Mouse (Mus musculus) heart, adult 2 months (tissue): ENCODE results near the gene Nln. TPM values are rescaled to one million over a fixed set of nuclear protein-coding genes. Genes with fewer than 3 reads are reported as not detected.

ENCODE experiments used
- DNase-seq, 2 experiments: peaks; one replicate each; pipeline ENCODE4 v3.0.0; 2021
- H3K27ac ChIP-seq: fragments of 200-600 bp; 2 replicates; pipeline ENCODE4 v1.8.1; 2022
- H3K27me3 ChIP-seq: fragments of 200-500 bp; 2 replicates; pipeline ENCODE4 v1.6.1; 2012; ENCODE audit warnings: mild to moderate bottlenecking, low read length, inconsistent platforms, mixed read lengths; ENCODE audit not compliant: control insufficient read depth, insufficient read depth
- H3K36me3 ChIP-seq: fragments of 200-500 bp; 2 replicates; pipeline ENCODE4 v1.6.1; 2012; ENCODE audit warnings: low read length, inconsistent platforms; ENCODE audit not compliant: control insufficient read depth, insufficient read depth
- H3K4me1 ChIP-seq: fragments of 200-500 bp; 2 replicates; pipeline ENCODE4 v1.6.1; 2011; ENCODE audit warnings: low read length; ENCODE audit not compliant: control insufficient read depth, insufficient read depth
- H3K4me3 ChIP-seq: fragments of 200-600 bp; 2 replicates; pipeline ENCODE4 v1.8.1; 2022
- H3K79me2 ChIP-seq: fragments of 200-500 bp; replicated peaks from 2 replicates; pipeline ENCODE4 v1.6.1; 2012; ENCODE audit warnings: mild to moderate bottlenecking, inconsistent platforms, low read length, moderate library complexity, mixed read lengths; ENCODE audit not compliant: control insufficient read depth, insufficient read depth
- H3K9ac ChIP-seq: fragments of 200-500 bp; 2 replicates; pipeline ENCODE4 v1.6.1; 2012; ENCODE audit warnings: low read depth, mild to moderate bottlenecking, control low read depth, inconsistent platforms, low read length, mixed read lengths
- CTCF ChIP-seq: fragments of 200-600 bp; IDR thresholded peaks from 2 replicates; pipeline ENCODE4 v1.8.1; 2022; ENCODE audit warnings: antibody characterized with exemption, mild to moderate bottlenecking, moderate library complexity
- EP300 ChIP-seq: fragments of 200-500 bp; IDR thresholded peaks from 2 replicates; pipeline ENCODE4 v1.6.1; 2011; ENCODE audit warnings: low read depth, low read length, control low read depth; ENCODE audit not compliant: insufficient read depth
- POLR2A ChIP-seq: fragments of 200-500 bp; IDR thresholded peaks from 2 replicates; pipeline ENCODE4 v1.6.1; 2011; ENCODE audit warnings: mild to moderate bottlenecking, low read depth, low read length, control low read depth; ENCODE audit not compliant: insufficient read depth
- WGBS: fragments of 180-500 bp; shearing (Covaris S2); methylation state at CpG from one replicate; pipeline ENCODE4 v1.1.7; 2018; 5-methylcytosine and 5-hydroxymethylcytosine counted together
- intact Hi-C: fragments of 180-260 bp; cut with DNase I; formaldehyde crosslinking; loops from one replicate; pipeline ENCODE4 v1.15.1; 2025
- long read RNA-seq: library from polyadenylated mRNA; stranded (forward); transcript quantifications from one replicate; pipeline ENCODE4 v2.0.0, GENCODE M21; 2021
- polyA plus RNA-seq: library from polyadenylated mRNA; depleted of rRNA; stranded (reverse); fragments of >200 nt; gene quantifications from 2 replicates; pipeline ENCODE4 v1.2.3, GENCODE M21; 2012; rRNA removed
- total RNA-seq, 2 experiments: library from RNA; stranded (reverse); gene quantifications; 2 replicates each; pipeline ENCODE4 v1.2.3; 2021

Nln gene
- total RNA-seq (10 to 100 TPM in 1 of 2 experiments, 1 to 10 TPM in 1; 8.8 to 11.0 TPM), polyA plus RNA-seq (4.5 and 5.3 TPM in 2 replicates)
- long read RNA-seq, full-length matches to known transcripts = 3 of 5 reads
- long read RNA-seq, partial matches to known transcripts = 2 of 5 reads
- long read RNA-seq, other reads (novel, unspliced or antisense) = 0 of 5 reads

DNA sequence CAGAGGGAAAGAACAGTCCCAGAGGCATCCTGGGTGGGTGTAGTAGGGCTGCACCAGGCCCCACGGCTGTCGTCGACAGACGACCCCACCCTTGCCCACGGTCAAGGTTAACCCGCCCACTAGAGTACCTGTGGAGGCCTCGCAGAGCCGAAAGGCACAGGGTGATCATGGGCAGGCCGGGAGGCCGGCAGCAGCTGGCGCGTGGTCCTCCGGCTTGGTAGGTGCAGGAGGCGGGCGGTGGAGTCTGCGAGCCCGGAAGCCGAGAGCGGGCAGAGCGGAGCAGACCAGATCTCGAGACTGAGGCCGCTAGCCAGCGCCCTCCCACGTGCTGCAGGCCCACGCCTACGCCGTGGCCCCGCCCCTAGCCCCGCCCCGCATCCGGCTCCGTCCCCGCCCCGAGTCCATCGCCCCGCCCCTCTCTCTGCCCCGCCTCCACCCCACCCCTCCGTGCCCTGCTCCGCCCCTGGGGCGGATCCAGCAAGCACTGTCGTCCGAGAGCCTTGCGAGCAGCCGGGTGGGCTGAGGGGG lies at the start of gene Nln, which contains the start of gene Sgtb:
Gene Nln, minus strand, starts transcription at position 327 of the 528 bp plus-strand sequence.
Gene Sgtb, plus strand, starts transcription at position 454 of the 528 bp plus-strand sequence.
- WGBS = under 1% methylated on average over 30 of the region's 44 CpGs
- Histone ChIP-seq H3K36me3 (no peaks in the 10 kb centered on the region), H3K79me2 (no peaks in the 10 kb centered on the region), H3K4me3 (peak within 1 kb of the TSS; percentile 96), H3K27ac (peak within 1 kb of the TSS; percentile 71), H3K9ac (peak within 1 kb of the TSS; percentile 82), H3K4me1 (no peaks in the 10 kb centered on the region; the same call in 1 of the 2 replicates), H3K27me3 (no peaks in the 10 kb centered on the region)
- DNase-seq = peak; percentile 88 to 91
- TF ChIP-seq CTCF (no peak), POLR2A (peak; percentile 56; the same call in 1 of the 2 replicates)
- intact Hi-C loops = loop anchor here (2.0 to 5.0 kb wide), 2 partner anchors 69 to 187 kb away; partner anchors contain the start of genes Erbin, Trappc13 and Trim23

DNA sequence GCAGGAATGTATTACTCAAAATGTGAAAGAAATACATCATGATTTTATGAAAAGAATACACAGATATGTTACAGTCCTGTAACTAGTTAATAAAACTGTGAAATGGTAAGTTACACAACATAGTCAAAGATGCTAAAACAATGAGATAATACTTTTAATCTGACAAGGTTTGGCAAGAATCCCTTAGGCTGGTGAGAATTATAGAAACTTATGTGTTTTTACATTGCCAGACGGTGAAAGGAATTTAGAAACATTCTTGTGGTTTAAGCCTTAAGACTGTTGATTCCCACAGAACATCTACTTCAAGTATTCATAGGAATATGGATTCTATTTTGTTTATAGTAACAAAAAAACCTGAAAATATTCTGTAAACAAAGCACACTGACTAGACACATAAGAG lies 46.3 kb upstream of the Nln start:
- Histone ChIP-seq H3K79me2 (no peaks in the 10 kb centered on the region), H3K36me3 (no peaks in the 10 kb centered on the region; the same call in 1 of the 2 replicates), H3K27ac (no peak overlapping the region), H3K4me3 (no peak overlapping the region), H3K9ac (no peak overlapping the region), H3K4me1 (no peaks in the 10 kb centered on the region), H3K27me3 (no peaks in the 10 kb centered on the region)
- TF ChIP-seq CTCF (no peak), EP300 (no peak), POLR2A (no peak)
- no peak for DNase-seq
- intact Hi-C loops = no loop called here
- 75% methylated on average over 1 of the region's 1 CpGs for WGBS

DNA sequence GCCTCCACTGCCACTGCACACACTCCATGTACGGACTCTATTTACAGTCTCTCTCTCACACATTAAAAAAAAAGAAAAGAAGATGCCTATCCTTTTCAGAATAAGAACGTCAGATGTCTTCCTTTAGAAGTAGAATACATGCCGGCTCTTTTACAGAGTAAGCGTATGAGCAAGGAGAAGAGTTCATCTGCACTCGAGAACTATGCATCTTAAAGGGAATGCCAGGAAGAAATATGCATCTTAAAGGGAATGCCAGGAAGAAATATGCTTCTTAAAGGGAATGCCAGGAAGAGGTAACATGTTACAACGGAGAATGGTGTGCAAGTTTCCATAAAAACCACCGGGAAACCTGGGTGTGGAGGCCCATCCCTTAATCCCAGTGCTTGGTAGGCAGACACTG lies 45.7 kb upstream of the Nln start:
- intact Hi-C loops = no loop called here
- 92% methylated on average over 7 of the region's 7 CpGs for WGBS
- no peaks in the 10 kb centered on the region for H3K27me3 ChIP-seq

DNA sequence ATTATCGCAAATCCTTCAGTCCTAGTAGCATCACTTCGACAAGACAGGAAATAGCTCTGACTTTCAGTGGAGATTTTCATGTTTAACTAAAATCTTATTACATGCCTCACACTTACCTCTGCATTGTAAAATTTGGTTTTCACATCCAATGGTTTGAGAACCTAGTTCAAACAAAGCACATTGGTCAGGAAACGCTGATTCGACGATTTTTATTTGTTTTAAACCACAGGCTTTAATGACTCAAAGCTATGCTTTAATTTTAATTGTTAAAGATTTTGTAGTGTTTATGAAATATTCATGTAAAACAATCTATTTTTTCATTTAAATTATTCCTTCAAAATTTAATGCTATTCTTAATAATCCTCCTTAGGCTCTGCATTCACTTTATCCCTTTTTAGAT lies 44.8 kb upstream of the Nln start:
- no peak overlapping the region for H3K4me3 ChIP-seq
- no peak for TF ChIP-seq CTCF
- TF ChIP-seq POLR2A = no peak
- TF ChIP-seq EP300 = no peak
- 94% methylated on average over 5 of the region's 5 CpGs for WGBS
- no peaks in the 10 kb centered on the region; the same call in 1 of the 2 replicates for H3K36me3 ChIP-seq
- H3K4me1 ChIP-seq = no peaks in the 10 kb centered on the region
- H3K27me3 ChIP-seq = no peaks in the 10 kb centered on the region
- DNase-seq = no peak
- H3K79me2 ChIP-seq = no peaks in the 10 kb centered on the region
- intact Hi-C loops = no loop called here
- H3K27ac ChIP-seq = no peak overlapping the region
- no peak overlapping the region for H3K9ac ChIP-seq

More for the DNA sequence above, 45.7 kb upstream of the Nln start:
- no peak overlapping the region for H3K27ac ChIP-seq
- H3K9ac ChIP-seq = no peak overlapping the region
- no peak overlapping the region for H3K4me3 ChIP-seq
- no peaks in the 10 kb centered on the region for H3K79me2 ChIP-seq
- no peak for DNase-seq
- H3K4me1 ChIP-seq = no peaks in the 10 kb centered on the region
- TF ChIP-seq CTCF (no peak), EP300 (no peak), POLR2A (no peak)
- H3K36me3 ChIP-seq = no peaks in the 10 kb centered on the region; the same call in 1 of the 2 replicates

DNA sequence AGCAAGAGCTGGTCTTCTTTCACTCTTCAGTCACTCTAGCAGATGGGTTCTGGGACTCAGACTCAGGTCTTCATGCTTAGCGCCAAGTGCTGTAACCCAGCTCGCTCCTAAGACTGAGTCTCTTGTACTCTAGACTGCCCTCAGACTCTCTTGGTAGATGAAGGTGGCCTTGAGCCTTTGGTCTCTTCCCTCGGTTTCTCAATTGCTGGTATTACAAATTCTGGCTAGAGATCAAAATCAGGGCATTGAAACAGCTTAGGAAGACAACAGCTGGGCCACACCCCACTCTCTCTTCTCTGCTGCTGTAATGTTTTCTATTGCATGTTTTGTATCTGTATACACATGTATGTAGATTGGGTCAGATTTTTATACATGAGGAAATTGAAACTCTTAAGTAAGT lies 36.2 kb upstream of the Nln start:
- H3K27ac ChIP-seq = no peak overlapping the region
- H3K4me3 ChIP-seq = no peak overlapping the region
- TF ChIP-seq POLR2A = no peak
- no peak for TF ChIP-seq EP300
- TF ChIP-seq CTCF = no peak
- 91% methylated on average over 3 of the region's 3 CpGs for WGBS
- H3K27me3 ChIP-seq = no peaks in the 10 kb centered on the region
- H3K36me3 ChIP-seq = no peaks in the 10 kb centered on the region
- no peaks in the 10 kb centered on the region; the same call in 1 of the 2 replicates for H3K79me2 ChIP-seq
- no peaks in the 10 kb centered on the region for H3K4me1 ChIP-seq
- no peak for DNase-seq
- intact Hi-C loops = no loop called here
- H3K9ac ChIP-seq = no peak overlapping the region

DNA sequence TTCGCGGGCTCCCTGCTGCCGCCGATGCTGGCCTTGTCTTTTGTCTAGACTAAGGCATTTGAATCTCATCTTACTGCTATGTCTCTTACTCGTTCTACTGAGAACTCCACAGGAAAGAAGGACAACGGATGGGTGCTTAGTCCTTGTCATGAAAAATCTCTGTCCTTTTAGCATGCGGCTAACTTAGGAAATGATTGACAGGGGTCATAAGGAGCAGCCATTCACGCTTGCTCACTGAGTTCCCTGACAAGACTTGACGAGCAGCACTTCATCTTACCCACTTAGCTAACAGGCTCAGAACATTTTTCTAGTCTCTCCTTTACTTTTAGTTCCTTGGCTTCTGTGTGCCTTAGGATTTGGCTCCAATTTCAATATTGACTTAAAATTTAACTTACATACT lies 35.5 kb upstream of the Nln start:
- H3K27me3 ChIP-seq = no peaks in the 10 kb centered on the region
- no peak overlapping the region for H3K27ac ChIP-seq
- no peak overlapping the region for H3K9ac ChIP-seq
- intact Hi-C loops = no loop called here
- DNase-seq = no peak
- 90% methylated on average over 9 of the region's 9 CpGs for WGBS
- no peaks in the 10 kb centered on the region for H3K36me3 ChIP-seq
- no peaks in the 10 kb centered on the region; the same call in 1 of the 2 replicates for H3K79me2 ChIP-seq
- H3K4me1 ChIP-seq = no peaks in the 10 kb centered on the region
- TF ChIP-seq EP300 (no peak), CTCF (no peak), POLR2A (no peak)
- H3K4me3 ChIP-seq = no peak overlapping the region
